Mouse (Mus musculus) adrenal gland, adult 2 months (tissue): ENCODE measurements around the gene Mmel1. TPM values are rescaled to one million over a fixed set of nuclear protein-coding genes. Genes with fewer than 3 reads are reported as not detected.

Experiments
- DNase-seq: peaks from one replicate; pipeline ENCODE4 v3.0.0; 2021
- polyA plus RNA-seq: library from polyadenylated mRNA; depleted of rRNA; stranded (reverse); fragments of >200 nt; gene quantifications from 2 replicates; pipeline ENCODE4 v1.2.3, GENCODE M21; 2012; rRNA removed
- total RNA-seq, 2 experiments: library from RNA; stranded (reverse); gene quantifications; 2 replicates each; pipeline ENCODE4 v1.2.3; 2021

Gene Mmel1
- total and polyA plus RNA-seq, 3 experiments, result 0.66 to 6.3 (median 4.9) TPM

GRCm38 (mm10) chr4:154936542-154937255 is 67.3 kb downstream of the Mmel1 start:
- DNase-seq, result no peak

- DNase-seq, result no peak
These were observed 68.4 kb downstream of the Mmel1 start for GRCm38 (mm10) chr4:154937746-154938145.

GRCm38 (mm10) chr4:154940156-154940555 is 70.8 kb downstream of the Mmel1 start:
- no peak for DNase-seq

GRCm38 (mm10) chr4:154941831-154942230 is 72.4 kb downstream of the Mmel1 start:
- no peak for DNase-seq

- no peak for DNase-seq
These were observed 73.4 kb downstream of the Mmel1 start for GRCm38 (mm10) chr4:154942632-154943322.

GRCm38 (mm10) chr4:154943323-154944039 is 74.1 kb downstream of the Mmel1 start:
- DNase-seq, result no peak

- peak; percentile 84 for DNase-seq
These were observed 74.8 kb downstream of the Mmel1 start for GRCm38 (mm10) chr4:154944121-154944590.

Other genes starting within 250 kb of the Mmel1 start
- gene Prdm16, start 232.7 kb upstream of the Mmel1 start, total RNA-seq, result 10 to 100 TPM in 1 of 2 experiments, 1 to 10 TPM in 1; 5.4 to 10.6 TPM
- 5.6 and 7.2 TPM in 2 replicates for gene Prdm16, start 232.7 kb upstream of the Mmel1 start, polyA plus RNA-seq
- gene Actrt2, start 201.7 kb upstream of the Mmel1 start, total RNA-seq, result not detected
- not detected in 2 replicates for gene Actrt2, start 201.7 kb upstream of the Mmel1 start, polyA plus RNA-seq
- under 1 TPM in 1 of 2 experiments, not detected in 1; 0.21 TPM for gene Ttc34, start 32.1 kb upstream of the Mmel1 start, total RNA-seq
- 0.29 and 0.48 TPM in 2 replicates for gene Ttc34, start 32.1 kb upstream of the Mmel1 start, polyA plus RNA-seq
- gene Fam213b, start 29.6 kb downstream of the Mmel1 start, total RNA-seq, result 10 to 100 TPM; 41.1 to 56.2 TPM
- gene Fam213b, start 29.6 kb downstream of the Mmel1 start, polyA plus RNA-seq, result 61.1 and 87.9 TPM in 2 replicates
- 1 to 10 TPM; 6.1 to 8.4 TPM for gene Tnfrsf14, start 59.0 kb downstream of the Mmel1 start, total RNA-seq
- gene Tnfrsf14, start 59.0 kb downstream of the Mmel1 start, polyA plus RNA-seq, result 14.9 and 27.2 TPM in 2 replicates
- not detected for gene Hes5, start 91.3 kb downstream of the Mmel1 start, total RNA-seq
- 0.27 TPM in 1 of 2 replicates, not detected in the other for gene Hes5, start 91.3 kb downstream of the Mmel1 start, polyA plus RNA-seq
- gene Pank4, start 94.5 kb downstream of the Mmel1 start, total RNA-seq, result 10 to 100 TPM; 24.5 to 28.0 TPM
- gene Pank4, start 94.5 kb downstream of the Mmel1 start, polyA plus RNA-seq, result 34.8 and 35.3 TPM in 2 replicates
- gene Plch2, start 187.2 kb downstream of the Mmel1 start, total RNA-seq, result under 1 TPM; 0.40 to 0.83 TPM
- gene Plch2, start 187.2 kb downstream of the Mmel1 start, polyA plus RNA-seq, result 4.4 and 4.8 TPM in 2 replicates
- gene Pex10, start 197.4 kb downstream of the Mmel1 start, total RNA-seq, result 10 to 100 TPM; 17.9 to 23.9 TPM
- gene Pex10, start 197.4 kb downstream of the Mmel1 start, polyA plus RNA-seq, result 37.4 and 46.2 TPM in 2 replicates
- 100 to 1,000 TPM; 114 to 115 TPM for gene Rer1, start 216.8 kb downstream of the Mmel1 start, total RNA-seq
- gene Rer1, start 216.8 kb downstream of the Mmel1 start, polyA plus RNA-seq, result 49.1 and 58.4 TPM in 2 replicates
- gene Morn1, start 217.0 kb downstream of the Mmel1 start, total RNA-seq, result 1 to 10 TPM; 5.5 to 5.9 TPM
- gene Morn1, start 217.0 kb downstream of the Mmel1 start, polyA plus RNA-seq, result 14.2 and 18.8 TPM in 2 replicates